Mouse (Mus musculus): ENCODE results near the gene Dmgdh.

The Dmgdh gene

GRCm38 (mm10) chr13:93707271-93707670, 33.0 kb downstream of the Dmgdh start:
- in situ Hi-C loops (cut with MseI, MboI): loop anchor here in 1 of 2 experiments (10.0 kb wide), 1 partner anchor 82 kb away; no protein-coding TSS in a partner anchor

GRCm38 (mm10) chr13:93710325-93710724, 36.1 kb downstream of the Dmgdh start:
- in situ Hi-C loops (cut with MseI, MboI): loop anchor here in 1 of 2 experiments (10.0 kb wide), 1 partner anchor 86 kb away; no protein-coding TSS in a partner anchor

DNA sequence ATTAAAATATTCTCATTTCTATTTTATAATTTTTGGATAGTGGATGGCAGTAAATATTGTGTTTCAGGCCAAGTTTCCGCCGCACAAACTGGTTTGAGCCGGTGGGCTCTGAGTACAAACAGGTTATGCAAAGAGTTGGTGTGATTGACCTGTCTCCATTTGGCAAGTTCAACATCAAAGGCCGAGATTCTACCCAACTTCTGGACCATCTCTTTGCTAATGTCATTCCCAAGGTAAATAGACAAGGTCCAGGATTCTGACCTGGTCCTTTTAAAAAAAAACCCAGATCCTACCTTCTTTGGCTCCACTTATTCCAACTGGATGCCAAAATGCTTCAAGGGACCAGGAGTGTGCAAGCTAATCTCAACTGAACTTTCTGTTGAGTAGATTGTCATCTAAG, 37.0 kb downstream of the Dmgdh start:
- in situ Hi-C loops (cut with MseI, MboI): loop anchor here in 1 of 2 experiments (10.0 kb wide), 1 partner anchor 86 kb away; no protein-coding TSS in a partner anchor

DNA sequence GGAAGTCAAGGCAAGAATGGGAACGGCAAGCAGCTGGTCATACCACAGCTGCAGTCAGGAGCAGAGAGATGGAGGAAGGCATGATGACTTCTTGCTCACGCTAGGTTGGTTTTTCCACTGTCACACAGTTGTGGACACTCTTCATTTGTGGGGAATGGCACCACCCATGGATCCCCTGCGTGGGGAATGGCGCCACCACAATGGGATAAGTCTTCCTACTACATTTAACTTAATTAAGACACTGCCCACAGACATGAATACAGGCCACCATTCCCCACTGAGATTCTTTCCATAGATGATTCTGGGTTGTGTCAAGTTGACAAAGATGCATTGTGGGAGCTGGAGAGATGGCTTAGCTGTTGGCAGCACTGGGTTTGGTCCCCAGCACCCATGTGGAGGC, 38.1 kb downstream of the Dmgdh start:
- in situ Hi-C loops (cut with MseI, MboI): loop anchor here in 1 of 2 experiments (10.0 kb wide), 1 partner anchor 88 kb away; no protein-coding TSS in a partner anchor

GRCm38 (mm10) chr13:93713826-93714225, 39.6 kb downstream of the Dmgdh start:
- in situ Hi-C loops (cut with MseI, MboI): loop anchor here in 1 of 2 experiments (10.0 kb wide), 1 partner anchor 89 kb away; no protein-coding TSS in a partner anchor

GRCm38 (mm10) chr13:93717113-93717512, 42.9 kb downstream of the Dmgdh start:
- in situ Hi-C loops (cut with MseI, MboI): loop anchor here in 1 of 2 experiments (10.0 kb wide), 1 partner anchor 92 kb away; no protein-coding TSS in a partner anchor

DNA sequence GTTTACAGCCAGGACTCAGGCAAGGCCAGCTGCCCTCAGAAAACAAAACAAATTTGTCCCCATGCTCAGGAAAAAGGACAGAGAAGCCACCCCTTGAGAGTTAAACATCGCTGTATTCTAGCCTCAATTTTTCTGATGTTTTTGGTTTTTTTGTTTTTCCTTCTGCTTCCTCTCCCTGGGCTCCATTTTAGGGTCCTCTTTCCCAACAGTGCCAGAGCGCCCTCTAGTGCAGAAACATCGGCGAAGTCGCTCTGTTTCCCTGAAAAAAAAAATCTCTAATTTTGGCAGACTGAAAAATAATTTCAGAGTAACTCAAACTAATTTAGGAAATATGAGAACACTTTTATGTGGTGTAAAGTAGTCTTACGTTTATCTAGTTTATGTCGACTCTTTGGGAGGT, 44.7 kb downstream of the Dmgdh start:
- in situ Hi-C loops (cut with MseI, MboI): loop anchor here in 1 of 2 experiments (10.0 kb wide), 1 partner anchor 94 kb away; no protein-coding TSS in a partner anchor

DNA sequence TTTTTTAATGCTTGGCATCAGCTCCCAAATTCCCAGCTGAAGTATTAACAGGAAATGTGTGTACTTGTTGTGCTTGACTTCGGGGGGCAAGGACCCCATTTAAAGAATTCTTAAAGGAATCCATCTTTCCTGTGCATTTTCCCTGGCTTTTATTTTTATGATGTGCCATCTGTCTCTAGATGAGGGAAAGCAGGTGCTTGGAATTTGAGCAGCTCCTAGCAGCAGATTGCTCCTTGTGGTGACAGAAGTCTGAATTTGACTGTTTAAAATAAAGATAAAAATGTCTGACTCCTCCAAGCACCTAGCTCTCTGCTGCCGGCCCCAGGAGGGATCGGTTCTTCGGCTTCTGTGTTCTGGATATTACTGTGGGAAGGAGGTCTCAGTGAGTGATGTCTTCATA, 47.7 kb downstream of the Dmgdh start:
- in situ Hi-C loops (cut with MseI, MboI): no loop called here

GRCm38 (mm10) chr13:93723455-93723854, 49.2 kb downstream of the Dmgdh start:
- in situ Hi-C loops (cut with MseI, MboI): no loop called here

DNA sequence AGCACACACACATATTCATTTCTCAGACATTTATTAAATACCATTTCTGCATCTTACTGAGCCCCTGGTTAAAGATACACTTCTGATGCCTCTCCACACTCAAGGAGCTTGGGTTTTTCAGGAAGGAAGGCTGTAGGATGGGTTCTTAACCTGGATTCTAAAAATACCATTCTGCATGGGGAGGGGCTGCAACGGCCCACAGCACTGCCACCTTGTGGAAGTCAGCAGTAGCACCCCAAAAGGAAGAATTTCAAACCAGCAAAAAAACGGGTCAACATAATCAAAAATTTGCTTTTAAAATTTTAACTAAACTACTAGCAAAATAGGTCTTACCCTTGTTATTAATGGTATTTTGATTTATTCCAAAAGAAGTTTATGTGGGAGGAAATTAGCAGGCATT, 50.0 kb downstream of the Dmgdh start:
- in situ Hi-C loops (cut with MseI, MboI): no loop called here

- in situ Hi-C loops (cut with MseI, MboI): no loop called here
These were observed 61.0 kb downstream of the Dmgdh start for GRCm38 (mm10) chr13:93735131-93735636.

GRCm38 (mm10) chr13:93744118-93744517, 69.9 kb downstream of the Dmgdh start:
- in situ Hi-C loops (cut with MseI, MboI): no loop called here

DNA sequence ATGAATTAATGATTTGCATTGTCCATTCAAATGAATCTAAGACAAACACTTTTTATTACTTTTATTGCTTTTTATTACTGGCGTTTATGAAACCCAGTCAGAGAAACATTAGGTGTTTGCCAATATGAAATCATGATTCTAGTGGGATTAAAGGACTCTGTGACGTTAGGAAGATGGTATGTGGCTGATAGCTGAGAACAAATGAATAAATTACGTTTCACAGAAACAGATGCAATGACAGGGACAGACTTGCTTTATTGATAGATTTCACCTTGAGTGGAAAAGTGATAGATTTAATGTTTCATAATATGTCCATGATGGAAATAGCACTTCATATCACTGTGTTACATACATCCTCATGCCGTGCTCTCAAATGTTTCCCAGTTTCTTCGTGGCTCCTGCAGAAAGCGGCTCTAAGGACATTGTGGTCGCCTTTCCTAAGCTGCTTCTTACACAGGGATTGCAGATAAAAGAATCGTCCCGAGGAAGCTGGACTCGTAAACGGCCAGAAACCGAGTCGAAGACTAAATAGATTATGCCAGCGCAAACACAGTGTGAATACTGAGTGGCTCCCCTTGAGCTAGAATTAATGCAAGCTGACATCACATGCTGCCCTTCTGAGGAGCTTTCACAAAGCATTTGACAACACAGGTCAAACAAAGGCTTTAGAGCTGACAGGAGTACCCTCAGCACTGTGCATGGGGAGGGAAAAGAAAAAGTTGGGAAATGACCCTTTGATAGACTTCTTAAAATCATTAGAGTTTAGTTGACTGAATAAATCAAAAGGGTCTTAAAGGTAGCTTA, 78.6 kb downstream of the Dmgdh start:
- in situ Hi-C loops (cut with MseI, MboI): no loop called here

- in situ Hi-C loops (cut with MseI, MboI): no loop called here
These were observed 80.9 kb downstream of the Dmgdh start for GRCm38 (mm10) chr13:93755084-93755483.

GRCm38 (mm10) chr13:93756674-93757073, 82.4 kb downstream of the Dmgdh start:
- in situ Hi-C loops (cut with MseI, MboI): no loop called here

GRCm38 (mm10) chr13:93757514-93757913, 83.3 kb downstream of the Dmgdh start:
- in situ Hi-C loops (cut with MseI, MboI): no loop called here

- in situ Hi-C loops (cut with MseI, MboI): no loop called here
These were observed 84.1 kb downstream of the Dmgdh start for GRCm38 (mm10) chr13:93758149-93758898.

DNA sequence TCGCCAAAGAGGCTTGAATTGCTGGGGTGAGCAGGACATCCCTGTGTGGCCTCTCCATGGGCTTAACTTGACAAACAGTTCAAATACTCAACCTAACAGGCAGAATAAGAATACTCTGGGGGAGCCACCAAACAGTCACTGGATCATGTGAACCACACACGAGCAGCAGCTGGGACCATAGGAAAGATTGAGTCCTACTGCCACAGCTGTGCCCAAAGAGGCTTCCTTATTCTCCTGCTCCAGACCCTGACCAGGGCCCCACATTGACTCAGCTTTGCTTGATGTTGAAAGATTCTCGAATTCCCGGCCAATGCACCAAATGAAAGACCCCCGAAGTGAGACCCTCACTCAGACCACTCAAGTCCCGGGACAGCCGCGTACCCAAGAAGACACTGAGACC, 87.6 kb downstream of the Dmgdh start:
- in situ Hi-C loops (cut with MseI, MboI): no loop called here

GRCm38 (mm10) chr13:93762879-93763278, 88.6 kb downstream of the Dmgdh start:
- in situ Hi-C loops (cut with MseI, MboI): no loop called here

DNA sequence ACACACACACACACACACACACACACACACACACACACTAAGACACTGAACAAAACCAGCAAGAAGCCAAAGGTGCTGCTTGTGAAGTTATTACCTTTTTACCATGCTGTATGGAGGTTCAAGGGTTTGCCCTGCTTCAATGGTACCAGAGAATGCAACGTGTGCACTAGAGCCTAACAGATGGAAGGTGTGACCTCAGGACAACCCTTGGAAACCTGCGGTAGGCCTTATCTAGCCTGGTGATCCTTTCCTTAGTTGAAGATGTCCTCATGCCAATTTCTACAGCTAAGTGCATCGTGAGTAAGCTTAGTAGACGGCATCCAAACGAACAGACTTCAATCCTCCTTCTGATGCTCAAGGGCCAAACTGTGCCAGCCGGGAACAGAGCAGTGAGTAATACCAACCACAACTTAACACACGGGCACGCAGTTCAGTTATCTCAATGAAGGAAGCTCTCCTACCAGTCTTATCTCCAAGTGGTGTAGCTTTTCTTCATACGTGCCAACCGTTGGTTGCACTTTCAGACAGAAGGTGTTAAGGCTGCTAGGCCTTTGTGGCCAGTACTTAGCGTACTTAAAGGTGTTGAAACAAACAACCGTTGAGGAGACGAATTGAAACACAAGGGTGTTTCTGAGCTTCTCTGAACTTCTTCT, 90.2 kb downstream of the Dmgdh start:
- in situ Hi-C loops (cut with MseI, MboI): no loop called here

GRCm38 (mm10) chr13:93771031-93771587, 96.9 kb downstream of the Dmgdh start:
- in situ Hi-C loops (cut with MseI, MboI): no loop called here
